Mouse (Mus musculus): ENCODE data around the gene Zfp523.

- TF ChIP-seq CTCF (IDR thresholded peaks at IDR 0.05; ENCODE audit: low read depth): no peak
- TF ChIP-seq EP300 (IDR thresholded peaks at IDR 0.05; ENCODE audit: low read depth): no peak
Measured at GRCm38 (mm10) chr17:28212391-28212790, 35.5 kb downstream of the Zfp523 start.

Measured in heart, postnatal 0 days (tissue).